Mouse (Mus musculus) limb, embryonic 12.5 days (tissue): Measurements from ENCODE around the gene Fancc. TPM values are rescaled to one million over a fixed set of nuclear protein-coding genes. Genes with fewer than 3 reads are reported as not detected.

Experiments used
- ATAC-seq: fragments of 200-750 bp; cut with Nextera tagmentation; 2 replicates; pipeline ENCODE4 v1.8.0; 2017; ENCODE audit warnings: low read depth, moderate TSS enrichment; ENCODE audit not compliant: insufficient number of reproducible peaks, insufficient read depth, low FRiP score, low TSS enrichment
- H3K27ac ChIP-seq: fragments of 300-500 bp; sonication (generic); 2 replicates; pipeline ENCODE4 v1.5.1; 2016; ENCODE audit warnings: mild to moderate bottlenecking, moderate library complexity
- H3K27me3 ChIP-seq: fragments of 300-500 bp; sonication (generic); 2 replicates; pipeline ENCODE4 v1.6.1; 2016; ENCODE audit warnings: mild to moderate bottlenecking, moderate library complexity
- H3K36me3 ChIP-seq: fragments of 300-500 bp; sonication (generic); 2 replicates; pipeline ENCODE4 v1.6.1; 2016; ENCODE audit warnings: mild to moderate bottlenecking, moderate library complexity
- H3K4me1 ChIP-seq: fragments of 300-500 bp; sonication (generic); replicated peaks from 2 replicates; pipeline ENCODE4 v1.6.1; 2016
- H3K4me2 ChIP-seq: fragments of 300-500 bp; sonication (generic); 2 replicates; pipeline ENCODE4 v1.6.1; 2016; ENCODE audit warnings: mild to moderate bottlenecking, moderate library complexity
- H3K4me3 ChIP-seq: fragments of 300-500 bp; sonication (generic); replicated peaks from 2 replicates; pipeline ENCODE4 v1.5.1; 2016; ENCODE audit warnings: mild to moderate bottlenecking
- H3K9ac ChIP-seq: fragments of 300-500 bp; sonication (generic); replicated peaks from 2 replicates; pipeline ENCODE4 v1.6.1; 2016; ENCODE audit warnings: mild to moderate bottlenecking, moderate library complexity
- H3K9me3 ChIP-seq: fragments of 300-500 bp; sonication (generic); 2 replicates; pipeline ENCODE4 v1.6.1; 2016; ENCODE audit warnings: mild to moderate bottlenecking, moderate library complexity
- WGBS: fragments of 180-500 bp; shearing (Covaris S2); methylation state at CpG from one replicate; pipeline ENCODE4 v1.1.7; 2016; 5-methylcytosine and 5-hydroxymethylcytosine counted together
- polyA plus RNA-seq: library from polyadenylated mRNA; unstranded; fragments of >200 nt; fragmentation: Nextera tagmentation; extraction: Ambion mirVana; gene quantifications from 2 replicates; pipeline ENCODE4 v1.2.1, GENCODE M21; 2016

Fancc gene
- polyA plus RNA-seq, 1 experiment from 2014 or later = 28.5 TPM

DNA sequence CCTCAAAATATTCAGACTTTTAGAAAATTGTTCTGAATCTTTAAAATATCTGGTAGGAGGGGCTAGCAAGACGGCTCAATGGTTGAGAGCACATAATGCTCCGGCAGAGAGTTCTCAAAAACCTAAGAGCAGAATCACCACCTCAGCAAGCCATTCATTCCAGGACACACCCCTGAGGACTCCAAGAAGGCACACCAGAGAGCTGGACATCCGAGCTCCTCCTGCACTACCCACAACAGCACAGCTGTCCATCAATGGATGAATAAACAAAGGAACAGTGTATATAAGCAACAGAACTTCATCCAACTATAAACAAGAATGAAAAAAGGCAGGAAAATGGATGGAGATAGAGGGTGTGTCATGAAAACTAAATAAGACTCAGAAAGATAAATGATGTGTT, 80.3 kb downstream of the Fancc start:
- no peaks in the 10 kb centered on the region for H3K36me3 ChIP-seq
- no peak overlapping the region for H3K4me2 ChIP-seq
- no peak overlapping the region for H3K4me3 ChIP-seq
- H3K9ac ChIP-seq = no peak overlapping the region
- H3K27ac ChIP-seq = no peak overlapping the region
- H3K9me3 ChIP-seq = no peaks in the 10 kb centered on the region
- no peaks in the 10 kb centered on the region for H3K27me3 ChIP-seq
- no peaks in the 10 kb centered on the region for H3K4me1 ChIP-seq
- 78% methylated on average over 3 of the region's 3 CpGs for WGBS
- no peak for ATAC-seq

DNA sequence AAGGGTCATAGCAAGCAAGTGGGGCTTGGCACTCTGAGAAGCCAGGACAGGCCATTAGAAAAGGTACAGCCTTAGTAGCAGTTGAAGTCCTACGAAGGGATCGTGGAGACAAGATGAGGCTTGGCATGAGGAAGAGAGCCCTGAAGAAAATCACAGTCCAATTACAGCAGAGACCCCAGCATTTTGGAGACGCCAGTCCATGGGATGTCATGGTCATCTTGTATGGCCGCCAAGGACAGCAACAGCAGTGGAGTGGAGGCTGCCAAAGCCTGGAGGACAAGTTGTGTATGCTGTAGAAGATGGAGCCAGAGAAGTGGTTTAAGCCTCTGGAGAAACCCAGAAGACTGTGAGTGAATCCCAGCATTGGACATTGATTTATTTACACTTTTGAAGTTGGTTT, 84.4 kb downstream of the Fancc start:
- Histone ChIP-seq H3K4me1 (no peaks in the 10 kb centered on the region), H3K27me3 (no peaks in the 10 kb centered on the region), H3K4me2 (no peak overlapping the region), H3K27ac (no peak overlapping the region), H3K4me3 (no peak overlapping the region), H3K9ac (no peak overlapping the region), H3K36me3 (no peaks in the 10 kb centered on the region), H3K9me3 (no peaks in the 10 kb centered on the region)
- no peak for ATAC-seq
- 99% methylated on average over 4 of the region's 4 CpGs for WGBS

DNA sequence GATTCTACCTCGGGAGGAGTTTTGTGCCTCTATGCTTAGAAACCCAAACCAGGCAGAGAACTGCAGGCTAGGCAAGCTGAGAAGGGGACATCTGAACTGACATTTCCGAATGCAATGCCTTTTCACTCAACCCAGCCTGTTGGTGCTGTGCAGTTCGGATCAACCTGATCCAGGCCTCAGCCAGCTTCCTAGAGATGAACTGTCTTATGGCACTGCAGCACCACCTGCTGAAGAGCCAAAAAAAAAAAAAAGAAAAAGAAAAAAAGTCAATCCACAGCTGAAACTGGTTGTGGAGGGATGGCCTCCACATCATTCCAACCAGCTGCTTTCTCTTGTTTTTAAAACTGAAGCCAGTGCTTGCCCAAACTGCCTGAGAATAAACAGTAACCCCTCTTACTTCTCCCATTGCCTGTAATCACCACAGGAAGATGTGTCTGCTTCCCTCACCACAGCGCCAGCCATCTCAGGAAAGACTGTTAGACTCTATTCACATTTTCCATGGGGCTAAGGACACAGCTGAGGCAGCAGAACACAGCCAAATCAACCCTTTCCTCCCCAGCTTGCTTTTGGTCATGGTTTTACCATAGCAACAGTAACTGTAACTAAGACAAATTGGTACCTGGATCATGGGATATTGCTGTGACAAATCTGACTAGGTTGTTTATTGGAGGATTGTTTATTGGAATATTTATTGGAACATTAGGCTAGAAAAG, 85.6 kb downstream of the Fancc start:
- no peak overlapping the region for H3K4me3 ChIP-seq
- WGBS = 45% methylated on average over 4 of the region's 4 CpGs
- H3K27me3 ChIP-seq = no peaks in the 10 kb centered on the region
- H3K9me3 ChIP-seq = no peaks in the 10 kb centered on the region
- no peaks in the 10 kb centered on the region for H3K4me1 ChIP-seq
- ATAC-seq = no peak
- H3K9ac ChIP-seq = no peak overlapping the region
- no peaks in the 10 kb centered on the region for H3K36me3 ChIP-seq
- no peak overlapping the region for H3K27ac ChIP-seq
- H3K4me2 ChIP-seq = no peak overlapping the region

- Histone ChIP-seq H3K9me3 (no peaks in the 10 kb centered on the region), H3K4me2 (no peak overlapping the region), H3K4me3 (no peak overlapping the region), H3K9ac (no peak overlapping the region), H3K36me3 (no peaks in the 10 kb centered on the region), H3K27me3 (no peaks in the 10 kb centered on the region), H3K4me1 (no peaks in the 10 kb centered on the region), H3K27ac (no peak overlapping the region)
- no peak for ATAC-seq
- 63% methylated on average over 9 of the region's 9 CpGs for WGBS
Observed at GRCm38 (mm10) chr13:63410578-63411298, 86.3 kb downstream of the Fancc start.

DNA sequence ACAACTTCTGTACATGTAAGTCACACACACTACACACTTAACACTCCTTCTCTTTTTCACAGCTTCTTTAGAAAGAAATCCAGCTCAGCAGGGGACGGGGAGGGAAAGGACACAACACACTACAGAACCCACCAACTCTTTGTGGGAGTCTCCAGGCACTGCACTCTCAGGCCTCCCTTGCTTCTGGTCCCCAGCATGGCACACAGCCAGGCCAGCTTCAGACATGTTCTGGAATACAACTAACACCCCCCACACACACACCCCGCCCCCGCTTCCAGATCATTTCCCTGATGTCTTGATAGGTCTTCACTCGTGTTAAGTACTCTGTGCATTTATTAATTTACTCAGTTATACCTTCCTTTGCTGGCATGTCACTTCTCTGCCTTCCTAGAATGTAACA, 91.9 kb downstream of the Fancc start:
- no peak overlapping the region for H3K4me3 ChIP-seq
- no peaks in the 10 kb centered on the region for H3K27me3 ChIP-seq
- no peak overlapping the region for H3K27ac ChIP-seq
- no peak for ATAC-seq
- 84% methylated on average over 4 of the region's 4 CpGs for WGBS
- H3K4me1 ChIP-seq = peaks cover 4% of the 10 kb centered on the region; the same call in 1 of the 2 replicates
- no peak overlapping the region for H3K9ac ChIP-seq
- H3K36me3 ChIP-seq = no peaks in the 10 kb centered on the region
- H3K4me2 ChIP-seq = no peak overlapping the region
- no peaks in the 10 kb centered on the region for H3K9me3 ChIP-seq

DNA sequence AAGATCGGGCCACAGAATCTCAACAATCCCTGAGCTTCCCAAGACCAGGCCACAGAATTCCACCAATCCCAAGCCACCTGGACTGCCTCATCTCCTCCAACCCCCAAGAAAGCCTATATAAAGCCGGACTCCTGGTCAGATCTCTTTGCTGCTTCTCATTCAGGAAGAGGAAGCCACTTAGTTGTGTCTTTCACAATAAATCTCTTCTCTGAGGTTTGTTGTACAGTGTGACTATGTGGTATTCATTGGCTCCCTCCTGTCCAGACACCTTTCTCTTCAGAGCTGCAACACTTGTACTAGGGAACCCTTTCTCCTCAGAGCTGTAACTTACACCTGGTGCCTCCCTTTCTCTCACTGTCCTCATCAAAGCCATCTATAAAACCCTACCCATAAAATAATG, 92.4 kb downstream of the Fancc start:
- Histone ChIP-seq H3K27me3 (no peaks in the 10 kb centered on the region), H3K9ac (no peak overlapping the region), H3K4me1 (peaks cover 4% of the 10 kb centered on the region; the same call in 1 of the 2 replicates), H3K4me3 (no peak overlapping the region), H3K36me3 (no peaks in the 10 kb centered on the region), H3K4me2 (no peak overlapping the region), H3K9me3 (no peaks in the 10 kb centered on the region), H3K27ac (no peak overlapping the region)
- no peak for ATAC-seq
- 83% methylated on average over 2 of the region's 2 CpGs for WGBS

GRCm38 (mm10) chr13:63402823-63403222, 94.3 kb downstream of the Fancc start:
- Histone ChIP-seq H3K4me2 (no peak overlapping the region), H3K4me3 (no peak overlapping the region)
- WGBS = 81% methylated on average over 2 of the region's 2 CpGs

DNA sequence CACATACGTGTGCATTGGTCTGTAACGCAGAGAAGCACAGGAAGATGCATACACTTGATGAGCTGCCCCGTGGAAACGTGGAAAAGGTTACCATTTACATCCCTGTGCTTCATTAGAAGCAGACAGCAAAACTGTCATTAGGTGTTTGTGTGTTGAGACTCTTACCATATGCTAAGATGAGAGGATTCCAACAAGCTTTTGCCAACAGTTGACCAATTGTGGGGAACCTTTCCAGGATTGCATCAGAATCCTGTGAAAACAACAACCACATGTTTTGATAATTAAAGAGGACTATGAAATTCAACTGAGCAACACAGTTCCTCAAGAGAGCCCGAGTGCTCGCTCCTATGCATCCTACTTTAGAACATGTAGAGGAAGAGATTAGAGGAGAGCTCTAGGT, 97.0 kb downstream of the Fancc start:
- no peak for ATAC-seq
- no peak overlapping the region for H3K27ac ChIP-seq
- no peak overlapping the region for H3K4me3 ChIP-seq
- no peak overlapping the region for H3K4me2 ChIP-seq
- no peaks in the 10 kb centered on the region for H3K27me3 ChIP-seq
- WGBS = 90% methylated on average over 6 of the region's 6 CpGs
- no peaks in the 10 kb centered on the region; the same call in 1 of the 2 replicates for H3K36me3 ChIP-seq
- no peaks in the 10 kb centered on the region for H3K9me3 ChIP-seq
- H3K9ac ChIP-seq = no peak overlapping the region
- H3K4me1 ChIP-seq = peaks cover 5% of the 10 kb centered on the region; the same call in 1 of the 2 replicates

More at GRCm38 (mm10) chr13:63402823-63403222, 94.3 kb downstream of the Fancc start:
- H3K27me3 ChIP-seq = no peaks in the 10 kb centered on the region
- H3K27ac ChIP-seq = no peak overlapping the region
- peaks cover 4% of the 10 kb centered on the region; the same call in 1 of the 2 replicates for H3K4me1 ChIP-seq
- no peak for ATAC-seq
- no peaks in the 10 kb centered on the region for H3K9me3 ChIP-seq
- H3K9ac ChIP-seq = no peak overlapping the region
- H3K36me3 ChIP-seq = no peaks in the 10 kb centered on the region

GRCm38 (mm10) chr13:63397420-63397819, 99.7 kb downstream of the Fancc start:
- no peak for ATAC-seq
- Histone ChIP-seq H3K27me3 (no peaks in the 10 kb centered on the region), H3K36me3 (no peaks in the 10 kb centered on the region; the same call in 1 of the 2 replicates), H3K9me3 (no peaks in the 10 kb centered on the region), H3K9ac (no peak overlapping the region), H3K27ac (no peak overlapping the region), H3K4me1 (0 out of 2 replicates have a peak, but pooled peaks cover 8% of the 10 kb centered on the region), H3K4me3 (no peak overlapping the region), H3K4me2 (no peak overlapping the region)
- 88% methylated on average over 1 of the region's 1 CpGs for WGBS

DNA sequence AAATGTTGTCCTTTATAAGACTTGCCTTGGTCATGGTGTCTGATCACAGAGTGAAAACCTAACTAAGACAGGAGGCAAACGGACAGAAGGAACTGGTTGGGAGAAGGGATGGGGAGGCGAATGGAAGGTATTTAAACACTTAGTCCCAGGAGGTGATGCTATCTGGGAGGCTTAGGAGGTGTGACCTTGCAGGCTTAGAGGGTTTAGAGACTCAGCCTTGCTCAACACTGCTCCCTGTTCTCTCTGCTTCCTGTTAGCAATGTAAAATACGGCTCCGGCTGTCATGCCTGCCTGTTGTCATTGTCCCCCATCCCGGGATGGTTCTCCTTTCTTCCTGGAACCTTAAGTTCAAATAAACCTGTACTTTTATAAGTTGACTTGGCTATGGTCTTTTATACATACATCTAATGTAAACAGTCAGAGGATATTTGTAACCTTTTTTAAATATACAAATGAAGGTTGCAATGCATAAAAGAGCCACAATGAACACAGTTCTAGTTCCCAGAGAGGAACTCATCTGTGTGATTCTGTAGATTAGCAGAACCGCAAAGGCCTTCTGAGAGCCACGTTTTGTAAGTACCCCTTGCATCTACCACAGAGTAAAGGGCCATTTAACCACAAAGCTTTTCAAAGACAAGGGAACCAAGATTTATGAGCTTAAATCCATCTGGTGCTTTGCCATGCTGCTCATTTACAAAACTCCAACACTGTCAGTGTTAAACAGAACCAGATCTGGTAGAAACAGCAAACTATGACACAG, 102.6 kb downstream of the Fancc start:
- H3K9ac ChIP-seq = no peak overlapping the region

DNA sequence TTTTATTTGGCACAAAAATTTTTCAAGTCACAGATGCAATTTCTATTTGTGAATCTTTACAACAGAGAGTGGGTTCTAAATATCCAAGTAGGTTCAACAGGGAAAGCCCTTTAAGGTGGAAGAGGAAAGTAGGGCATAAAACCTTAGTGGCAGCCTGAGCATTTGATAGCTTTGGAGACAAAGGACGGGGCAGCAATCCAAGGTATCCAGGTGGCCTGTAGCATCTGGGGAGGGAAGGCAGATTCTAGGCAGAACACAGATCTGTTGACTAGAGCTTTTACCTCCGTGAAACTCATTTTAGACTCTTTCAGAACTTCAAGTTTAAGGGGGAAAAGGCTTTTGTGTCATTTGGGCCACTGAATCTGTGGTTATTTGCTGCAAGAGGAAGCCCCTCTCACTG, 111.8 kb downstream of the Fancc start:
- Histone ChIP-seq H3K27ac (no peak overlapping the region), H3K4me1 (no peaks in the 10 kb centered on the region), H3K9me3 (no peaks in the 10 kb centered on the region), H3K9ac (no peak overlapping the region), H3K4me3 (no peak overlapping the region), H3K4me2 (no peak overlapping the region), H3K27me3 (no peaks in the 10 kb centered on the region), H3K36me3 (peaks cover 5% of the 10 kb centered on the region; the same call in 1 of the 2 replicates)
- no peak for ATAC-seq
- WGBS = 85% methylated on average over 2 of the region's 2 CpGs

More for the DNA sequence above, 102.6 kb downstream of the Fancc start:
- Histone ChIP-seq H3K4me1 (0 out of 2 replicates have a peak, but pooled peaks cover 8% of the 10 kb centered on the region), H3K4me2 (no peak overlapping the region), H3K9me3 (no peaks in the 10 kb centered on the region), H3K36me3 (no peaks in the 10 kb centered on the region; the same call in 1 of the 2 replicates), H3K27me3 (no peaks in the 10 kb centered on the region), H3K4me3 (no peak overlapping the region), H3K27ac (no peak overlapping the region)
- WGBS = 62% methylated on average over 7 of the region's 7 CpGs
- no peak for ATAC-seq
